Mouse (Mus musculus): ENCODE measurements around the gene Eva1c.
"Not testable (repeated sequence)": the region's sequence is repeated elsewhere in the genome, so short reads cannot be mapped to it uniquely, and the experiment has no call there.

The Eva1c gene

GRCm38 (mm10) chr16:90812086-90812485, 14.4 kb upstream of the Eva1c start:
- POLR2A ChIA-PET = interaction anchor here in 1 of 4 experiments (1.6 kb wide), 2 partner anchors 85 to 123 kb away, joined by 3 to 6 read pairs; partner anchors contain the start of genes Cfap298 and Mis18a
- CTCF ChIA-PET = interaction anchor here in 1 of 4 experiments (0.6 kb wide), 1 partner anchor 146 kb away, joined by 3 read pairs; no protein-coding TSS in a partner anchor

GRCm38 (mm10) chr16:90820326-90820725, 6.2 kb upstream of the Eva1c start:
- ChIA-PET POLR2A (no interaction called here), CTCF (no interaction called here)

GRCm38 (mm10) chr16:90821046-90821697, 5.3 kb upstream of the Eva1c start:
- POLR2A ChIA-PET = interaction anchor here in 1 of 4 experiments (1.1 kb wide), 1 partner anchor 9 kb away, joined by 3 read pairs; no protein-coding TSS in a partner anchor
- CTCF ChIA-PET = no interaction called here

- CTCF ChIA-PET = interaction anchor here in 2 of 4 experiments (0.8 to 1.2 kb wide), 2 partner anchors 9 to 226 kb away, joined by 3 read pairs; no protein-coding TSS in a partner anchor
- POLR2A ChIA-PET = interaction anchor here in 3 of 4 experiments (0.6 to 1.2 kb wide), 4 partner anchors 7 to 206 kb away, joined by 3 to 5 read pairs (median 4); partner anchors contain the start of gene Cfap298 (in 1 of the 3)
Observed at GRCm38 (mm10) chr16:90822284-90822935, 4.1 kb upstream of the Eva1c start.

GRCm38 (mm10) chr16:90822981-90823380, 3.5 kb upstream of the Eva1c start:
- POLR2A ChIA-PET = interaction anchor here (0.6 to 1.2 kb wide), 5 partner anchors 31 to 206 kb away, joined by 3 to 5 read pairs (median 4); partner anchors contain the start of gene Cfap298 (in 1 of the 4)
- CTCF ChIA-PET = interaction anchor here in 1 of 4 experiments (1.2 kb wide), 1 partner anchor 226 kb away, joined by 3 read pairs; no protein-coding TSS in a partner anchor

- CTCF ChIA-PET = not testable (repeated sequence)
- POLR2A ChIA-PET = interaction anchor here in 1 of 4 experiments (0.7 kb wide), 1 partner anchor 149 kb away, joined by 4 read pairs; no protein-coding TSS in a partner anchor
Observed at GRCm38 (mm10) chr16:90823986-90824385, 2.5 kb upstream of the Eva1c start.

GRCm38 (mm10) chr16:90826041-90826440, 478 bp upstream of the Eva1c start:
- CTCF ChIA-PET = interaction anchor here (0.6 to 3.2 kb wide), 36 partner anchors 12 to 509 kb away, joined by 3 to 19 read pairs (median 4); partner anchors contain the start of genes Cfap298 (in 3 of the 4), Paxbp1 (in 1 of the 4) and Synj1 (in 1 of the 4)
- POLR2A ChIA-PET = interaction anchor here in 1 of 4 experiments (0.6 to 1.4 kb wide), 4 partner anchors 15 to 394 kb away, joined by 3 to 6 read pairs (median 4); partner anchors contain the start of genes Cfap298 and Urb1

- ChIA-PET CTCF (interaction anchor here in 3 of 4 experiments (0.6 to 3.2 kb wide), 8 partner anchors 32 to 660 kb away, joined by 3 to 19 read pairs (median 4); partner anchors contain the start of gene Paxbp1 (in 1 of the 3)), POLR2A (interaction anchor here in 1 of 4 experiments (0.6 to 1.0 kb wide), 2 partner anchors 60 to 88 kb away, joined by 3 to 4 read pairs; no protein-coding TSS in a partner anchor)
Observed at GRCm38 (mm10) chr16:90827498-90827897, 979 bp downstream of the Eva1c start.

GRCm38 (mm10) chr16:90829136-90829535, 2.6 kb downstream of the Eva1c start:
- POLR2A ChIA-PET = interaction anchor here in 3 of 4 experiments (0.7 to 3.6 kb wide), 11 partner anchors 7 to 215 kb away, joined by 3 to 20 read pairs (median 4); partner anchors contain the start of genes Cfap298 (in 2 of the 3), Paxbp1 (in 1 of the 3), Synj1 (in 1 of the 3) and Urb1 (in 1 of the 3)
- CTCF ChIA-PET = interaction anchor here in 2 of 4 experiments (1.0 to 2.3 kb wide), 5 partner anchors 96 to 215 kb away, joined by 3 to 13 read pairs (median 5); partner anchors contain the start of genes Cfap298 (in 2 of the 2) and Paxbp1 (in 1 of the 2)

- ChIA-PET POLR2A (interaction anchor here (0.5 to 3.6 kb wide), 27 partner anchors 8 to 610 kb away, joined by 3 to 20 read pairs (median 4); partner anchors contain the start of genes Cfap298 (in 4 of the 4), Paxbp1 (in 1 of the 4), Sod1 (in 1 of the 4) and Synj1 (in 1 of the 4)), CTCF (interaction anchor here (0.7 to 2.3 kb wide), 11 partner anchors 95 to 429 kb away, joined by 3 to 13 read pairs (median 4); partner anchors contain the start of genes Cfap298 (in 2 of the 4), Paxbp1 (in 1 of the 4) and Synj1 (in 1 of the 4))
Observed at GRCm38 (mm10) chr16:90829894-90830685, 3.6 kb downstream of the Eva1c start.

GRCm38 (mm10) chr16:90830686-90831439, 4.3 kb downstream of the Eva1c start:
- POLR2A ChIA-PET = interaction anchor here (0.5 to 3.6 kb wide), 25 partner anchors 15 to 611 kb away, joined by 3 to 20 read pairs (median 4); partner anchors contain the start of genes Cfap298 (in 4 of the 4), Paxbp1 (in 1 of the 4), Sod1 (in 1 of the 4) and Synj1 (in 1 of the 4)
- CTCF ChIA-PET = interaction anchor here (0.5 to 2.3 kb wide), 10 partner anchors 9 to 429 kb away, joined by 3 to 13 read pairs (median 4); partner anchors contain the start of genes Synj1 (in 2 of the 4), Cfap298 (in 1 of the 4) and Paxbp1 (in 1 of the 4)

GRCm38 (mm10) chr16:90831676-90832075, 5.2 kb downstream of the Eva1c start:
- CTCF ChIA-PET = interaction anchor here in 2 of 4 experiments (0.7 to 2.3 kb wide), 4 partner anchors 10 to 213 kb away, joined by 3 to 10 read pairs (median 4); partner anchors contain the start of genes Cfap298 (in 1 of the 2) and Paxbp1 (in 1 of the 2)
- POLR2A ChIA-PET = interaction anchor here in 3 of 4 experiments (0.7 to 3.6 kb wide), 9 partner anchors 17 to 611 kb away, joined by 3 to 20 read pairs (median 5); partner anchors contain the start of genes Cfap298 (in 3 of the 3) and Sod1 (in 1 of the 3)

GRCm38 (mm10) chr16:90832495-90832894, 6.0 kb downstream of the Eva1c start:
- CTCF ChIA-PET = interaction anchor here (0.6 to 1.0 kb wide), 4 partner anchors 93 to 749 kb away, joined by 3 to 15 read pairs (median 3); no protein-coding TSS in a partner anchor

GRCm38 (mm10) chr16:90833041-90833791, 6.7 kb downstream of the Eva1c start:
- ChIA-PET CTCF (interaction anchor here in 2 of 4 experiments (0.7 to 1.0 kb wide), 2 partner anchors 92 to 271 kb away, joined by 3 to 15 read pairs; no protein-coding TSS in a partner anchor), POLR2A (interaction anchor here in 2 of 4 experiments (0.7 kb wide), 2 partner anchors 51 to 1614 kb away, joined by 4 read pairs; no protein-coding TSS in a partner anchor)

More at GRCm38 (mm10) chr16:90832495-90832894, 6.0 kb downstream of the Eva1c start:
- POLR2A ChIA-PET = interaction anchor here in 3 of 4 experiments (0.7 to 3.6 kb wide), 5 partner anchors 52 to 1615 kb away, joined by 3 to 13 read pairs (median 4); partner anchors contain the start of gene Cfap298 (in 2 of the 3)

- ChIA-PET POLR2A (interaction anchor here in 1 of 4 experiments (0.7 kb wide), 1 partner anchor 400 kb away, joined by 3 read pairs; no protein-coding TSS in a partner anchor), CTCF (interaction anchor here in 3 of 4 experiments (0.6 to 0.9 kb wide), 3 partner anchors 12 to 625 kb away, joined by 3 read pairs; no protein-coding TSS in a partner anchor)
Observed at GRCm38 (mm10) chr16:90837431-90837830, 10.9 kb downstream of the Eva1c start.

All from embryonic stem cell, embryonic (primary cell).